Mouse (Mus musculus): ENCODE data around the gene B3gnt8. TPM values are rescaled to one million over a fixed set of nuclear protein-coding genes. Genes with fewer than 3 reads are reported as not detected.

Gene B3gnt8
- total RNA-seq, 2 experiments from 2014 or later: 0.87 to 1.5 TPM

DNA sequence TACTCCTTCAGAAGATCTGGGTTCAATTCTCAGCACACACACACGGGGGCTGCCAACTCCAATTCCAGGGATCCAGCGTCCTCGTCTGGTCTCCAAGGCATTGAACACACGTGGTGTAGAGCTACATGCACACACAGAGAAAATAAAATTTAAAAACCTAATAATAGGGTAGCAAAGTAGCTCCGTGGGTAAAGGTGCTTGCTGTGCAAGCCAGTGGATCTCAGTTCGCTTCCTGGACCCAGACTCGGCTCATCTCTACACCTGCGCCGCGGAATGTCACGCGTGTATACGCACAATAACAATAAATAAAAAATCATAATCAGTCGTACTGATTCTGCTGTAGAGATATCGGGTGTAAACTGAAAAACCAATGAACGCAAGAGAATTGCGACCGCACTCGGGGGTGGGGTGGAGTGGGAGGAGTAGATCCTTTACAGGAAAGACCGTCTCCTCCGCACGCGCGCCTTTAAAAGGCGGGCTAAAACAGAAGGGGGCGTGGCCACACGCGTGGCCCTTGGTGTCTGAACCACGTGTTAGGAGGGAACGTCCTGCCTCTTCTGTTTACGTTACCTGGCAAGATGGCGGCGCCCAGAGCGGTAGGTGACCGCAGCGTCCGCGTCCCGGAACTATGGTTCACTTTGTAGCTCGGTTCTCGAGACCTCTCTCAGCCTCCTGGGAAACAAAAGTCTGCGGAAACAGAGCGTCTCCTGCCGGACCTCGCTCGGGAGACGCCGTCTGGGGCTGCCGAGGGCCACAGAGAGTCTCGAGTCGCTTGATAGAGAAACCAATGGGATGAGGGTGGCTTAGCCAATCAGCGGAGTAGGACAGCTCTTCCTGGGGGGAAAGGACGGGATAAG lies 7.4 kb upstream of the B3gnt8 start, which contains the start of gene Dmac2:
Dmac2 (plus strand) TSS at position 550 of the 857 bp plus-strand sequence.
- peak; percentile 92 for DNase-seq

DNA sequence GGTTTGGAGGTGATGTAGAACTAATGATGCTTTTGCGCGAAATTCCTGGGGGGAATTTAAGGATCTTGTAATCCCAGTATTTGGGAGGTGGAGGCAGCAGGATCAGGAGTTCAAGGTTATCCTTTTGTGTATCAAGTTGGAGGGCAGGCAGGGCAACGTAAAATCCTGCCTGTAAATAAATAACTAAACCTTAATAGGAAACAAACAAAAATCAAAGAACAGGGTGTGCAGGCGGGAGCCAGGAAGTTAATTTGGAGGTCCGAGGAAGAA lies 6.8 kb upstream of the B3gnt8 start:
- no peak for DNase-seq

DNA sequence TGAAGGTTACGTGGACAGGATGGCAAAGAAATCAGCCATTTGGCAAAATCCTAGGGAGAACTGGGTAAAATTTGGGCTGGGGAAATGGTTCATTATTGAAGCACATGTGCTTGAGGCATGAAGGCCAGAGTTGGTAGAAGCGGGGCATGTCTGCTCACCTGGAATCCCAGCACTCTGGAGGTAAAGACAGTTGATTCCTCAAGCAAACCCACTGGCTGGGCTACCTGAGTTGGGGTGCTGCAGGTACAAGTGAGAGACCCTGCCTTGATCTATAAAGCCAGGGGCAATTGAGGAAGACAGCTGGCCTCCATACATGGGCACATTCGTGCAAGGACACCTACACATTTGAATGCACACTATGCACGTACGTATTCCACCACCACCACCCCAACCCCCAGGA lies 6.4 kb upstream of the B3gnt8 start:
- DNase-seq: peak; percentile 4

DNA sequence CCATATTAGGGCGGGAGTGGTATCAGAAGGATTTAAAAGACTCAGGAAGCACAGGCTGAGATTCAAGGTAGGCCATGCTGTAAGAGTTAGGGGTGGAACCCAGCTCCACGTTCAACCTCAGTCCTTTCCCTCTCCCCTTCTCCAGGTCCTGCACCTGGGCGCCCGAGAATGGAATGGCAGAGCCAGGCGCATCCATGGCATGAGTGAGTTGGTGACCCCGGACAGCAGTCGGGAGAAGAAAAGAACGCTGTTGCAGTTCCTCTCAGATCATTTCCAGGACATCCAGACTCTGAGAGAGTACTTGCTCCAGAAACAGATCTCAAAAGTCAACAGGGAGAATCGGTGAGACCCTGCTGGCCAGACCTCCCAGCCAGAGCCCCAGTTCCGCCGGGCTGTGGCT lies 5.7 kb upstream of the B3gnt8 start:
- DNase-seq: peak; percentile 3

DNA sequence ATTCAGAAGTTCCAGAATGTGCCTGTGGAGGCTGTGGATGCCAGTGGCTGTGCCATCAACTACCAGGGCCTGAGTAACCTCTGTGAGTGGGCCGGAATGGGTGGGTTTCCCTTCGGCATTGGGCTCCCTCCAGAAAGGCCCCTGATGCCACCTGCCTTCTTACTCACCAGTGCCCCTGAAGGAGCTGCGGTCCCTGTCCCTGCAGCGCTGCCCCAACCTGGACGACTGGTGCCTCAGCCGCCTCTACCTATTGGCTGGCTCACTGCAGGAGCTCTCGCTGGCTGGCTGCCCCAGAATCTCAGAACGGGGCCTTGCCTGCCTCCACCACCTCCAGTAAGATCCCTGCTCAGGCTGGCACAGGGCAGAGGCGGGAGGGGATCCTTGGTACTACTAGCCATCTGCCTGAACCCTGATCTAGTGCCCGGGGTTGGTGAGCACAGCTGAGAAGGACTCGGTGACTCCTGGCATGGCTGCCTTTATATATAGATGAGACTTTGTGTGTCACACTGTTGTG lies 2.5 kb upstream of the B3gnt8 start:
- no peak for DNase-seq

DNA sequence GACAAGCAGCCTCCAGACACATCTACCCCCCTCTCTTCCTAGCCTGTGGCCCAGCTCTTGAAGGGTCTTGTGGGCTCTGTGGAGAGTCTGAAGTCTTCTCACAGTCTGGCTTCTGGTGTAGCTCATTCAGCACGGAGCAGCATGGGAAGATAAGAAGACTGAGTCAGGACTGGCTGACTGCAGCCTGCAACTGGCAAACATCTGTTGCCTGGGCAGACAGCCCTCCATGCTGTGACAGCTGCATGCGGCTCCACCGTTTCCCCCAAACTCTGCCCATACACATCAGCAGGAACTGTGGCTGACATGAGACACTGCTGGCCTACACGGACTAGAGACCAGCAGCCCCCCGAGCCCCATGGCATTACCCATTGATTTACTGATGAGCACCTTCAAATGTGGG lies 1.6 kb upstream of the B3gnt8 start:
- DNase-seq: no peak

DNA sequence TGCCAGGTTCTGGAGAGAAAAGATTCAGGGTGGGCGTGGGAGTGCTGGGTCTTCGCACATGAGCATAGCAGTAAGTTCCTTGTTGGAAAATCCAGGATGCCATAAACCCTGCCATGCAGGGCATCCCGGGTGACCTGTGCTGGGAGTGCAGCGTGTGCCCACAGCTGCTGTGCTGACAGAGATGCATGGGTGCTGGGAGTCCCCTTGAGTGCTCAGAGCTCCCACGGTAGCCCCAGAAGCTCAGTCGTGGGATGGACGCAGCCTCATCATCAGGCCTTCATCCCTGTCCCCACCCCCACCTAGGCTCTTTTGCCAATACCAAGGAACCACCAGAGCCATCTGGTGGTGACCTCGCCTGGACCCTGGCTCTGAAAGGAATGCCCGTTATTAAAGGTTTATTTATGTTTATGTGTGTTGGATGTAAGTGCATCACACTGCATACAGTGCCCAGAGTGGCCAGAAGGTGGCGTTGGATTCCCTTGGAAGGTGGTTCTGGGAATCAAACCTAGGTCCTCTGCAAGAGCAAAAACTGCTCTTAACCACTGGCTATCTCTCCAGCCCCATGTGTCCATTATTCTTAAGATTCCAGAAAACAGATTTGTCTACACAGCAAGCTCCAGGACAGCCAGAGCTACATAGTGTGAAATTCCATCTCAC lies 732 bp upstream of the B3gnt8 start:
- DNase-seq: no peak

DNA sequence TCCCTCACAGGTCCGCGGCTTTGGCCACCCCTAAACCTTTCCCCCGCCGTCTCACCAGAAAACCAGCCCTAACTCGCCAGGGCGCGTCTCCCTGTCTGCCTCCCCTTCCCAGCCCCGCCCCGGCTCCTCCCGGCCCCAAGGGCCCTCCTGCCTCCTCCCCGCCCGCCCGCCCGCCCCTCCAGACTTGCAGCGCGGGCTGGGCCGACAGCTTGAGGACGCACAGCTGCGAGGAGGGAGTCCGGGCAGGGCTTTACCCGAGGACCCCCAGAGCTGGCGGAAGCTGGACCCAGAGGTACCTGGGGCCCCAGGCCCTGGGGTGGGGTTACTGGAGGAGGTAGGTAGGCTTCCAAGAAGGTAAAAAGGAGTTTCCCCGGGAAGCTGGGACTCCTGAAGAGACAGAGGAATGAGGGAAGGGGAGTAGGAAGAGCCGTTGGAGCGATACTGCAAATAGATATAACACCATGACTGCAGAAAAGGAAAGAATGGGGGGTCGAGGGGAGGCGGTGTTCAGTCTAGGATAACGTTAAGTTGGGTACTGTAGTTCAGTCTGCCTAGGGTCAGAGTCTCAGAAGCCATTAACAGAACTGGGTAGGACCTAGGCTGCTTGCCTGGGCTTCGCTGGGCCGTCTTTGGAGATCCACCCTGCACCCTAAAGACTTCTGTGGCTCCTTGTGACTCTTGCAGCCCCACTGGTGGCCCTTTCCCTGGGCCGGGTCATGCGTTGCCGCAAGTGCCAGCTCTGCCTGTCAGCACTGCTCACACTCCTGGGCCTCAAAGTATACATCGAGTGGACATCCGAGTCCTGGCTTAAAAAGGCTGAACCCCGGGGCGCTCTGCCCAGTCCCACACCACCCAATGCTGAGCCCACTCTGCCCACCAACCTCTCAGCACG lies 1.2 kb downstream of the B3gnt8 start:
- peak; percentile 81 for DNase-seq

DNA sequence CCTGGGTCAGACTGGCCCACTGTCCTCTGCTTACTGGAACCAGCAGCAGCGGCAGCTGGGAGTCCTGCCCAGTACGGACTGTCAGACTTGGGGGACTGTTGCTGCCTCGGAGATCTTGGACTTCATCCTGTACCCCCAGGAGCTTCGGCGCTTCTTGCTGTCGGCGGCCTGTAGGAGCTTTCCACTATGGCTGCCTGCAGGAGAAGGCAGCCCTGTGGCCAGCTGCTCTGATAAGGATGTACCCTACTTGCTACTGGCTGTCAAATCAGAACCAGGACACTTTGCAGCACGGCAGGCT lies 1.8 kb downstream of the B3gnt8 start:
- no peak for DNase-seq

DNA sequence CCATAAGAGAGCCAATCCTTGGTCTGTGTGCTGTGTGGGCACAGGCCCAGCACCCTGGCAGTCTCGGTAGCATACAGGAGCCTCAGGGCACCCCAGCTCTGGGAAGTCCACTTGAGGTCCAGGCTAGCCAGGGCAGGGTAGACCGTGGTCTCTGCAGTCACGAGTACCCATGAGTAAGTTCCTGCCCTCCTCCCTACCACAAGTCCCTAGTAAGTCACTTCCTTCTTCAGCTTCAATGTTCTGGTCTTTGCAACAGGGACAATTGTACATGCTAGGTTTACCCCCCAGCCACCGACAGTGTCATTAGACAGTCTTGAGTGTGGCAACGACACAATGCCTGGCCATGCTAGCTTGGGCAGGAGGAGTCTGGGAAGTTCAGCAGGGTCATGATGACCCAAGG lies 6.2 kb downstream of the B3gnt8 start:
- DNase-seq: no peak

DNA sequence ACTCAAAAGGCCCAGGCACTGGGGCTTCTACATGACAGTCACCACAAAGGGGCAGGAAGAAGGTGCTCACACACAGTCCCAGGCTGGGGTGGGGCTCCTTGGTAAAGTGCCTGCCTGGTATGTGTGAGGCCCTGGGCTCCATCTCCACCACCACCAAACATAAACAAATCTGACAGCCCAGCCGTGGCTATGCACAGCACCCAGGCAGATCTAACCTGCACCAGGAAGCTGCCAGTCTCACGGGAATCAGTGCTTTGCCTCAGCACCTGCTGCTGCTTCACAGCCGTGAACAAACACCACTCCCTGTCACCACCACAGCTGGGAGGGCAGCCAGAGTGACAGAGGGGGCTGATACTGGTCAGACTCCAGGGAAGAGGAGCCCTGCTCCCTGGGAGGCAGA lies 9.9 kb downstream of the B3gnt8 start:
- DNase-seq: no peak

DNA sequence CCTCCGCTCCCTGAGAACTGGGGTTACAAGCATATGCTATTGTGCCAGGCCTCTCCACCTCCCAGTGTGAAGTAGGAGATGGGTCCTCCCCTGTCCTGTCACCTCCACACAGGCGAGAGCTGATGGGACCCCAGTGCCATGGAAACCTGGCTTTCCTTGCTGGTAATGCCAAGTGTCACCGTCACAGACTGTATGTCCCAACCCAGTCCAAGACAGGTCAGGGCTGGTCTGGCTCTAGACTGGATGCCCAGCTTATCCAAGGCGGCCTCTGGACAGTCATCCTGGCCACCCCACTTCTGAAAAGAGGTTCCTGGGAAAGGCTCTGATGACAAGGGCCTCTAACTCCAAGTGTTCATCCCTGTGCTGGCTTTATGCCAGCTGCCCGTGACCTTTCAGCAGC lies 10.6 kb downstream of the B3gnt8 start:
- DNase-seq: no peak

DNA sequence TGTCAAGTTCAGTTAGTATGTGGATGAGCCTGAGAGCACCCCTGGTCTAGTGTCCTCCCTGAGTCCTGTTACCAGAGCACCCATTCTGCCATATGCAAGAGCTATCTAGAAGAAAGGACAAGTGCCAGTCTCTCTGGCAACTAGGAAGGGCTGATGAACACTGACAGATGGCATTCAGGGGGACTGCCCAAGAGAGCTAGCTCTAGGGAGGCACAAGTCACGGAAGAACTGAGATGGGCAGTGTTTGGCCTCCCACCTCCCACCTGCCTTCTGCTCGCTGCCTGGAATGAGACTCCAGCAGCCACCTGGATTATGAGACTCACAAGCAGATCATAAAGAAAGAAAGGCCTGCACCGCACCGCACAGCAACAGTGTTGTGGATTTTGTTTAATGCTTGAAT lies 13.3 kb downstream of the B3gnt8 start:
- no peak for DNase-seq

DNA sequence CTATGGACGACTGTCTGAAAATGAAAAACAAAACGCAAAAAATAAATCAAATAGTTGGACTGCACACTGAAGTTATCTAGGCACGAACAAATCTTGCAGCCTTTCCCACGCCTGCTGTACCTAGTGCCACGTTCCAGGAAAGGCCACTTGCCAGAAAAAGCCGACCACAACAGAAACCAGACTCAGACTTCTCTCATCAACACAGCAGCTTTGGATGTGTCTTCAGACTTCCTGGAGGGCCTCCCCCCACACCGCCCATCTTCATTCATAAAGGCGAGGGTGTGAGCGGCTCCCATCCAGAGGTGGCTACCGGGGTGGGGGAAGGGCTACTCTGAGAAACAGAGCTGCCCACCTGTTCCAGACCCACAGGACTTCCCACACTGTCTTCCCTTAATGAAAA lies 17.7 kb downstream of the B3gnt8 start:
- no peak for DNase-seq

DNA sequence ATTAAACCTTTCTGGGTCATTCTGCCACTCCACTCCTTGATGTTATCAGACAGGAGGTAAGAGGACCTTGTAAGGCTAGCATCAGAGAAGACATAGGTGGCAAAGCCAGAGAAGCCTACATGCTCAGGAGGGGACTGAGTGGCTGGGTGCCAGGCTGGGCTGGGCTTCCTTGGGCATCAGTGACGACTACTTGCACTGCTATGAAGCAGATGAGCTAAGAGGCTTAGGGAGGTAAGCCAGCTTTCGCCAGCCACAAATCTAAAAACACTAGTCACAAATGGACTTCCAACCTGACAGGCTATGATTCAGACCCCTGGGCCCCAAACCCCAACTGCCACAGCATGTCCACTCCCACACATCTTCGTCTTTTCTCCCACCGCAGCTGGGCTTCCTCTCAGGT lies 18.2 kb downstream of the B3gnt8 start:
- no peak for DNase-seq

DNA sequence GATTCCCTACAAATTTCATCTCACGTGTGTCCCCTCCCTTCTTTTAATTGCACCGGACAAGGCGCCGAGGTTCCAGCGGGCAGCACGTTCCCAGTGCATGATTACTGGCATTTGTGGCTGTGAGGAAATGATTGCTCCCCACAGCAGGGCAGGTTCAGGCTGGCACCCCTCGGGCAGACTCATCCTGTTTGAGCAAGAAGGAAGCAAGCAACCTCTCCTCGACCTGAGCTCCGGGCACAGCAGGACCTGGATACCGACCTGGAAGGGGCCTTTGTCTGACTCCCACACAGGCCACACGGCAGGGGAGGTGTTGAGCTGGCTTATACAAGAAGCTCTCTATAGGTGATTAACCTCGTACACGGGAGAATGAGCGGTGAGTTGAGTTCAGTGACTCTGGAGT lies 18.6 kb downstream of the B3gnt8 start:
- no peak for DNase-seq

DNA sequence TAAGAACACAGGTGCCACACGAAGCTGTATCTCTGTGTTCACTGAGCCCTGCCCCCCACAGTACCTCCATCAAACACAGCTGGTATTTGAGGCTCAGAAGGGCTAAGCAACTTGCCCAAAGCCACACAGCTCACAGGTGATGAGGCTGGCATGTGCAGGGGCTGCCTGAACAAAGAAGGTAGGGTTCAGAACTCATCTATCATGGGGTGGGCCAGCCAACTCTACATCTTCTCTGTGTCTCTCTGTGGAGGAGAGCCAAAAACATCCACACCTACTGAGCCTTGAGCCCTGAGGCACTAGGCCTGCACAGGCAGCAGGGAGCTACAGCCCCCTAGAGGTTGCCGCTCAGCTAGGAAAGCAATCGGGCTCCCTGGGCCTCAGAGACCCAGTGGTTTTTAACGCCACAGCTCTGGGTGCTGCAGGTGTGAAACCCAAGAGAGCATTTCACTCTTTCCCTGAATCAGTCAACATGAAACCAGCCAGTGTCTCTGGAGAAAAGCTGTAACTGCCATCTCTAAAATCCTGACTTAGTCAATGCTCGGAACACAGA lies 21.2 kb downstream of the B3gnt8 start:
- no peak for DNase-seq

DNA sequence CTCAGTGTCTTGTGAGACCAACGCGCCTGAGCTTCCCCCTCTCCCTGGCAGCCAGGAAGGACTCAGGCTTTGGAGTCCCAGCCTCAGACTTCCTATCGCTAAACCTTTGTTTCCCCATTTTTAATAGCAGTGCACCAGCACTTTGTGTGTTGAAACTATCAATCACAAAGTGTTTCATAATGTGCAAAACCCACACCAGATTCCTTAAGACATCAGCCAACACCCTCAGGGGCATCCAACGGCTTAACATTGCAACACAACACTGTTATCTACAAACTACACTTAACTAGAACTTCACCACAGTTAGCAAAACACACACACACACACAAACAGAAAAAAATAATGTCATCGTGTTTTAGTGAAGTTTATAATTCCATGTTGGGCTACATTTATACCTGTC lies 23.4 kb downstream of the B3gnt8 start:
- DNase-seq: no peak

DNA sequence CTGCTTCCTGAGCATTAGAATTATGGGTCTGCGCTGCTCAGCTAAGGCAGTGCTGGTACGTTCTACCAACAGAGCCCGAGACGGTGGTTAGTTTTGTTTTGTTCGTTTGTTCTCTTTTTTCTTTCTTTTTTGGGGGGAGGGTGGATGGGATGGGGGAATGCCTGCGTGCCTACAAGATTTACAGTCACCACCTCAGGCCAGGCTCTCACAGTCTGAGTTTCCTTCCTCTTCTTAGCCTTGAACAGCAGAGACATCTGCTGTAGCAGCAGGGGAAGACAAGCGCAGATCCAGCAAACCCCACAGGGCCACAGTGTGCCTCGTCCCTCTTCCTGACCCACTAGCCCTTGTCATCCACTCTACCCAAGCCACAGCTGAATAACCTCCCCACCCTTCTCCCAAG lies 24.8 kb downstream of the B3gnt8 start:
- no peak for DNase-seq

DNA sequence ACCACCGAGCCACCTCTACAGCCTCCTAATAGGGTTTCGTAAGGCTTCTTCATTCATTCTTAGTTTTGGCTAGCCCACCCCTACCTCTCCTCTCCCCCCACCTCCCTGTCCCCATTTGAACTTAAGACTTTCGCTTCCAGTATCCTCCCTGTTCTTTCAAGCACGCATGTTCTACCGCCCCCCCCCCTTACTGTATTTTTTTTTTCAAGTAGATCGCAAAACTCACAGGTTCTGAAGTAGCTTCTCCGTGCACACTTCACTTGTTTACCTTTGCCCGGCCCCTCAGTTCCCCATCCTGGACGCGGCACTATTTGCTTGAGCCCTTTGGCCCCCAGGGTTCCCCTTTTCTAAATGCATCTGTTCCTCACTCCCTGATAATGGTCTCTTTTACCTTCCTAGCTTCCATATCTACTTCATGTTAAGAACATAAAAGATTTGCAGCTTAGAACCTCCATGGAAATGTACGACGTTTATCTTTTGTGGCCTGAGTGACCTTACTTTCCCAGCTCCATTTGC lies 25.8 kb downstream of the B3gnt8 start:
- DNase-seq: no peak

DNA sequence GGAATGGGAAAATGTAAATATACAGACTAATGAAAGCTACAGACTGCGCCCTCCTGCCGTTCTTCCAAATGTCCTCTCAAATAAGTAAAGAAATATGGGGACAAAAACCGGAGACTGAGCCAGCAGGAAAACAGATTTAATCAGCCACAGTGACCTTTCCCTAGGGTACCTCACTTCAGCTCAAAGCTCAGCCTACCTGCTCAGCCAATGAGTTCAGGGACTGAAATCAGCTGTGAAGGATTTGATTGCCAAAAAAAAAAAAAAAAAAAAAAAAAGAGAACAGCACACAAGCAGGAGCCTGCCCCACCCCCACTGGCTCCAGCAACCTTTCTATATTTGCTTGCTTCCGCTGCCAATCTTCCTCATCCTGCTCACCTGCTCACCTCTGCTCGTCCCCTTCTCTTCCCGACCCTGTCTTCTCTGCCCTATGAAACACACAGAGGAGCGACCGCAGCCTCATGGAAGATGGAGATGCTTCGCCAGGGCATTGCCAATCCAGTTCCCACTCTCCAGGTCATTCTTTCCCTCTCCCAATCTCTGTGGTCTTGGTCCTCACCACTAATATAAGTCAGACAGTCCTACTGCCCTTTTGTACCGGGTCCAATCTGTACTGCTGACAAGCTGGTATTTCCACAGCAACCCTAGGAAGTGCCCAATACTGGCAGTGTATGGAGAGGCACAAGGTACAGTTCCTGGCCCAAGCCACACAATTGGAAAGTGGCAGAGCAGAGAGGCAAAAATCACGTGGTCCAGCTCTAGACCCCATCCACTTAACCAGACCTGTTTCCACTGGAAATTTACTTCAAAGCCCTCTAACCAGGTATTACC lies 29.4 kb downstream of the B3gnt8 start:
- DNase-seq: no peak

DNA sequence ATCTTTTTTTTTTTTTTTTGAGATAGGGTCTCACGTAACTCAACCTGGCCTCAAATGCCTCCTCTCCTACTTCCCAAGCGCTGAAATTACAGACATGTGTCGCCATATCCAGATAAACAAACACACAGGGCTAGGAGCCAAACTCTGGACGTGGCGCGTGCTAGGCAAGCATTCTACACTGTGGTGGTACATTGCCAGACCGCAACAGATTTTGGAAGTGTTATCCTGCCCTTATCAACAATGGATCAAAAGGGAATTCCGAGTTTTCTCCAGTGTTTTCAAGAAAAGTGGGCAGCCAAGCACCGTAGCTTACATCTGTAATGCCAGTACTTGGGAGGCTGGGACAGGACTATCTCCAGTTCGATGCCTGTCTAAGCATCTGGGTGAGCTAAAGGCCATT lies 31.3 kb downstream of the B3gnt8 start:
- DNase-seq: no peak

Measured in gastrocnemius, postnatal 25 days (tissue).